Mouse (Mus musculus): ENCODE data around the gene Amacr.

Gene Amacr

GRCm38 (mm10) chr15:10981377-10982063 lies at the start of gene Amacr:
TSS of gene Amacr (plus strand) at chr15:10981756.
- DNase-seq (ENCODE audit: low spot score in 2 of 2) = peak; percentile 81 to 83

- DNase-seq (ENCODE audit: low spot score in 2 of 2) = no peak
Observed at GRCm38 (mm10) chr15:10933930-10934329, 47.6 kb upstream of the Amacr start.

GRCm38 (mm10) chr15:10940148-10941108 lies 41.1 kb upstream of the Amacr start:
- no peak for DNase-seq (ENCODE audit: low spot score in 2 of 2)

- no peak for DNase-seq (ENCODE audit: low spot score in 2 of 2)
Observed at GRCm38 (mm10) chr15:10941901-10942300, 39.7 kb upstream of the Amacr start.

GRCm38 (mm10) chr15:10947852-10948251 lies 33.7 kb upstream of the Amacr start:
- no peak for DNase-seq (ENCODE audit: low spot score in 2 of 2)

GRCm38 (mm10) chr15:10951951-10952759 lies 29.4 kb upstream of the Amacr start, which contains the start of gene C1qtnf3:
TSS of gene C1qtnf3 (plus strand) at chr15:10952332.
- no peak for DNase-seq (ENCODE audit: low spot score in 2 of 2)

GRCm38 (mm10) chr15:10952760-10953305 lies 28.7 kb upstream of the Amacr start:
- DNase-seq (ENCODE audit: low spot score in 2 of 2) = no peak

- no peak for DNase-seq (ENCODE audit: low spot score in 2 of 2)
Observed at GRCm38 (mm10) chr15:10953465-10953864, 28.1 kb upstream of the Amacr start.

- no peak for DNase-seq (ENCODE audit: low spot score in 2 of 2)
Observed at GRCm38 (mm10) chr15:10954381-10955016, 27.1 kb upstream of the Amacr start.

- no peak for DNase-seq (ENCODE audit: low spot score in 2 of 2)
Observed at GRCm38 (mm10) chr15:10955156-10955555, 26.4 kb upstream of the Amacr start.

- no peak for DNase-seq (ENCODE audit: low spot score in 2 of 2)
Observed at GRCm38 (mm10) chr15:10956706-10957105, 24.9 kb upstream of the Amacr start.

GRCm38 (mm10) chr15:10959277-10960026 lies 22.1 kb upstream of the Amacr start:
- no peak for DNase-seq (ENCODE audit: low spot score in 2 of 2)

GRCm38 (mm10) chr15:10960267-10960666 lies 21.3 kb upstream of the Amacr start:
- no peak for DNase-seq (ENCODE audit: low spot score in 2 of 2)

- no peak for DNase-seq (ENCODE audit: low spot score in 2 of 2)
Observed at GRCm38 (mm10) chr15:10962601-10963000, 19.0 kb upstream of the Amacr start.

- no peak for DNase-seq (ENCODE audit: low spot score in 2 of 2)
Observed at GRCm38 (mm10) chr15:10969439-10969838, 12.1 kb upstream of the Amacr start.

- no peak for DNase-seq (ENCODE audit: low spot score in 2 of 2)
Observed at GRCm38 (mm10) chr15:10970777-10971176, 10.8 kb upstream of the Amacr start.

GRCm38 (mm10) chr15:10977151-10977550 lies 4.4 kb upstream of the Amacr start:
- no peak for DNase-seq (ENCODE audit: low spot score in 2 of 2)

GRCm38 (mm10) chr15:10980712-10981111 lies 844 bp upstream of the Amacr start:
- no peak for DNase-seq (ENCODE audit: low spot score in 2 of 2)

- DNase-seq (ENCODE audit: low spot score in 2 of 2) = no peak
Observed at GRCm38 (mm10) chr15:10982064-10982435, 494 bp downstream of the Amacr start.

GRCm38 (mm10) chr15:10985756-10986155 lies 4.2 kb downstream of the Amacr start:
- no peak for DNase-seq (ENCODE audit: low spot score in 2 of 2)

All from spleen, postnatal 36 days (tissue).